Mouse (Mus musculus): Measurements from ENCODE around the gene Tmem206. TPM values are rescaled to one million over a fixed set of nuclear protein-coding genes. Genes with fewer than 3 reads are reported as not detected.

Tmem206 gene
- polyA plus RNA-seq, 1 experiment from 2014 or later = 57.0 TPM

DNA sequence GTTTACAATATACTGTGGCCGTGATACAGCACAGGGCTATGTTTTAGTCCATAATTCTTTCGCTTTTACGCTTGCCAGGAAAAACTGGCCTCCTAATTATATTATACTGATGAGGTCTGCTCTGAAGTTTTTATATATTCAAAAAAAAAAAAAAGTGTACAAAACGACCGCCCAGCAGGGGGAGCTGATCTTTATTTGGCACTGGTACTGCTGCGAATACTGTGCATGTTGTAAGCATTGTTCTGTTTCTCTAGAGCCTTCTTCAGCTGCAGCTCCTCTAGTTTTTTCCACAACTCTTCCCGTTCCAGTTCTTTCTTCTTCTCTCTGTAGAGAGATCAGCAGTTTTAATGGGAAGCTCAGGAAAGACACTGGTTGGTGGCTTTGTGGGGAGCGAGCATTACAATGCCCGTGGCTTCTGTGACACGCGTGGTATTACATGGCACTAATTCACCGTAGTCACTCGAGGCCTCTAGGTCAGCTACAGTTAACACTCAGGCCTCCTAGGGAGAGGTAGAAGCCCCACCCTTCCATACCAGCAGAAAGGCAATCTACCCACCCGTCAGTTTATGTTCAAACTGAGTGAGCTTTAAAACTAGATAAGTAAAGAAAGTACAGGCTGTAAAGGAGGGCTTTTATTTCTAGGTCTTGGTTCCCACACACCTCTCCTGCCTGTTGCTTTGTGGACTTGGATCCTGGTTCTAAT lies 27.2 kb downstream of the Tmem206 start:
- no peak overlapping the region for H3K4me2 ChIP-seq (ENCODE audit: low read length)
- no peak overlapping the region for H3K9ac ChIP-seq (ENCODE audit: low read length)
- H3K4me1 ChIP-seq (ENCODE audit: control insufficient read depth, insufficient read depth, low read length) = no peaks in the 10 kb centered on the region
- no peak for ATAC-seq
- no peaks in the 10 kb centered on the region for H3K9me3 ChIP-seq (replicated peaks; ENCODE audit: control insufficient read depth, low read length)
- peak; percentile 84 for DNase-seq (ENCODE audit: low spot score)
- H3K27ac ChIP-seq (ENCODE audit: low read depth, low read length) = no peak overlapping the region; the same call in 1 of the 2 replicates
- peaks cover 84% of the 10 kb centered on the region for H3K36me3 ChIP-seq (ENCODE audit: control insufficient read depth, insufficient read depth, low read length)
- H3K4me3 ChIP-seq (ENCODE audit: low read depth, low read length) = no peak overlapping the region
- 62% methylated on average over 14 of the region's 14 CpGs for WGBS
- H3K27me3 ChIP-seq (replicated peaks; ENCODE audit: control insufficient read depth, insufficient read depth, low read length) = no peaks in the 10 kb centered on the region

DNA sequence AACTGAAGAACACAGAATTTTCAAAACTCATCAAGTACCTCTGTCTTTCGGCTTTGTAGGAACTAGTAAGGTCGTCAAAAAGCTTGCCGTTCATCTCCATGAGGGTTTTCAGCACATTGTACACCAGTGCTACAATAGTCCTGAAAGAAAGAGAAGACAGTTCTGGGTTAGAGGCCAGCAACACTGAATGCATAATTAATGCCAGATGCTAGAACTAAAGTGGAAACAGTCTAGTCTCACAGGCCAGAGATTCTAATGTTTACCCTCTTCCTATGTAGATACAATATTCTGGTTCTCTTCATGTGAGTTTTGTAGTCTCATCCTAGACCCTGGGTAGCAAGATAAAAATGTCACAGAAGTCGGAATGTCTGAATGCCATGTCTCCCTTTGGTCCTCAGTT lies 28.1 kb downstream of the Tmem206 start:
- 83% methylated on average over 4 of the region's 4 CpGs for WGBS
- H3K27ac ChIP-seq (ENCODE audit: low read depth, low read length) = no peak overlapping the region
- H3K4me3 ChIP-seq (ENCODE audit: low read depth, low read length) = no peak overlapping the region

GRCm38 (mm10) chr1:191356936-191357335 lies 31.2 kb downstream of the Tmem206 start:
- Histone ChIP-seq H3K27me3 (replicated peaks; ENCODE audit: control insufficient read depth, insufficient read depth, low read length) (no peaks in the 10 kb centered on the region), H3K4me3 (ENCODE audit: low read depth, low read length) (no peak overlapping the region), H3K9me3 (replicated peaks; ENCODE audit: control insufficient read depth, low read length) (no peaks in the 10 kb centered on the region), H3K36me3 (ENCODE audit: control insufficient read depth, insufficient read depth, low read length) (peaks cover 68% of the 10 kb centered on the region), H3K4me2 (ENCODE audit: low read length) (no peak overlapping the region), H3K9ac (ENCODE audit: low read length) (no peak overlapping the region), H3K4me1 (ENCODE audit: control insufficient read depth, insufficient read depth, low read length) (no peaks in the 10 kb centered on the region), H3K27ac (ENCODE audit: low read depth, low read length) (no peak overlapping the region)
- ATAC-seq (no peak), DNase-seq (ENCODE audit: low spot score) (no peak)
- 80% methylated on average over 1 of the region's 1 CpGs for WGBS

More for the DNA sequence above, 28.1 kb downstream of the Tmem206 start:
- Histone ChIP-seq H3K4me1 (ENCODE audit: control insufficient read depth, insufficient read depth, low read length) (no peaks in the 10 kb centered on the region), H3K9me3 (replicated peaks; ENCODE audit: control insufficient read depth, low read length) (no peaks in the 10 kb centered on the region), H3K27me3 (replicated peaks; ENCODE audit: control insufficient read depth, insufficient read depth, low read length) (no peaks in the 10 kb centered on the region), H3K36me3 (ENCODE audit: control insufficient read depth, insufficient read depth, low read length) (peaks cover 86% of the 10 kb centered on the region), H3K9ac (ENCODE audit: low read length) (no peak overlapping the region), H3K4me2 (ENCODE audit: low read length) (no peak overlapping the region)
- ATAC-seq (no peak), DNase-seq (ENCODE audit: low spot score) (no peak)

GRCm38 (mm10) chr1:191359478-191359877 lies 33.8 kb downstream of the Tmem206 start:
- no peaks in the 10 kb centered on the region for H3K9me3 ChIP-seq (replicated peaks; ENCODE audit: control insufficient read depth, low read length)
- peaks cover 49% of the 10 kb centered on the region for H3K36me3 ChIP-seq (ENCODE audit: control insufficient read depth, insufficient read depth, low read length)
- H3K27me3 ChIP-seq (replicated peaks; ENCODE audit: control insufficient read depth, insufficient read depth, low read length) = no peaks in the 10 kb centered on the region
- H3K27ac ChIP-seq (ENCODE audit: low read depth, low read length) = no peak overlapping the region
- ATAC-seq = no peak
- H3K4me3 ChIP-seq (ENCODE audit: low read depth, low read length) = no peak overlapping the region
- WGBS = 90% methylated on average over 7 of the region's 7 CpGs
- no peak overlapping the region for H3K4me2 ChIP-seq (ENCODE audit: low read length)
- H3K4me1 ChIP-seq (ENCODE audit: control insufficient read depth, insufficient read depth, low read length) = no peaks in the 10 kb centered on the region
- DNase-seq (ENCODE audit: low spot score) = no peak
- H3K9ac ChIP-seq (ENCODE audit: low read length) = no peak overlapping the region

DNA sequence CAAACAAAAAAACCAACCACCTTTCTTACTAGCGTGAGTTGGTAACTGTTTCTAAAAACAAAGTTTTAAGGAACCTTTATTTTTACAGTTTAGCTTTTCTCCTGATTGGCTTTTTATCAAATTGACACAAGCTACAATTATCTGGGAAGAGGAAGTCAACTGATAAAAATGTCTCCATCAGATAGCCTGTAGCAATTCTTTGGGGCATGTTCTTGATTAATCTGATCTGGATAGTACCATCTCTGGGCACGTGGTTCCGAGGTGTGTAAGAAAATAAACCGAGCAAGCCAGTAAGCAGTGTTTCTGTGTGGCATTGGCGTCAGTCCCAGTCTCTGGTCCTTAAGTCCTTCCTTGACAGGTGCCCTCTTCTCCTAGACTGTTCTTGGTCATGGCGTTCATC lies 36.7 kb downstream of the Tmem206 start:
- Histone ChIP-seq H3K4me1 (ENCODE audit: control insufficient read depth, insufficient read depth, low read length) (no peaks in the 10 kb centered on the region), H3K9me3 (replicated peaks; ENCODE audit: control insufficient read depth, low read length) (no peaks in the 10 kb centered on the region), H3K27me3 (replicated peaks; ENCODE audit: control insufficient read depth, insufficient read depth, low read length) (no peaks in the 10 kb centered on the region), H3K4me3 (ENCODE audit: low read depth, low read length) (no peak overlapping the region), H3K36me3 (ENCODE audit: control insufficient read depth, insufficient read depth, low read length) (peaks cover 25% of the 10 kb centered on the region), H3K9ac (ENCODE audit: low read length) (no peak overlapping the region), H3K4me2 (ENCODE audit: low read length) (no peak overlapping the region), H3K27ac (ENCODE audit: low read depth, low read length) (no peak overlapping the region)
- DNase-seq (ENCODE audit: low spot score) (no peak), ATAC-seq (no peak)
- WGBS = 91% methylated on average over 6 of the region's 6 CpGs

- WGBS = 68% methylated on average over 4 of the region's 4 CpGs
These were observed 38.8 kb downstream of the Tmem206 start for GRCm38 (mm10) chr1:191364477-191364876.

GRCm38 (mm10) chr1:191368193-191368592 lies 42.5 kb downstream of the Tmem206 start:
- H3K9ac ChIP-seq (ENCODE audit: low read length) = no peak overlapping the region
- H3K4me2 ChIP-seq (ENCODE audit: low read length) = no peak overlapping the region
- DNase-seq (ENCODE audit: low spot score) (no peak), ATAC-seq (no peak)
- H3K9me3 ChIP-seq (replicated peaks; ENCODE audit: control insufficient read depth, low read length) = no peaks in the 10 kb centered on the region
- 94% methylated on average over 4 of the region's 4 CpGs for WGBS
- no peak overlapping the region for H3K27ac ChIP-seq (ENCODE audit: low read depth, low read length)
- H3K4me3 ChIP-seq (ENCODE audit: low read depth, low read length) = no peak overlapping the region
- no peaks in the 10 kb centered on the region for H3K4me1 ChIP-seq (ENCODE audit: control insufficient read depth, insufficient read depth, low read length)
- H3K36me3 ChIP-seq (ENCODE audit: control insufficient read depth, insufficient read depth, low read length) = 0 out of 2 replicates have a peak, but pooled peaks cover 1% of the 10 kb centered on the region
- no peaks in the 10 kb centered on the region for H3K27me3 ChIP-seq (replicated peaks; ENCODE audit: control insufficient read depth, insufficient read depth, low read length)

More at GRCm38 (mm10) chr1:191364477-191364876, 38.8 kb downstream of the Tmem206 start:
- no peak overlapping the region for H3K27ac ChIP-seq (ENCODE audit: low read depth, low read length)
- H3K4me2 ChIP-seq (ENCODE audit: low read length) = no peak overlapping the region
- H3K9ac ChIP-seq (ENCODE audit: low read length) = no peak overlapping the region
- no peak overlapping the region for H3K4me3 ChIP-seq (ENCODE audit: low read depth, low read length)
- no peaks in the 10 kb centered on the region for H3K27me3 ChIP-seq (replicated peaks; ENCODE audit: control insufficient read depth, insufficient read depth, low read length)
- no peaks in the 10 kb centered on the region for H3K9me3 ChIP-seq (replicated peaks; ENCODE audit: control insufficient read depth, low read length)
- DNase-seq (ENCODE audit: low spot score) = peak; percentile 13
- H3K36me3 ChIP-seq (ENCODE audit: control insufficient read depth, insufficient read depth, low read length) = peaks cover 10% of the 10 kb centered on the region; the same call in 1 of the 2 replicates
- H3K4me1 ChIP-seq (ENCODE audit: control insufficient read depth, insufficient read depth, low read length) = no peaks in the 10 kb centered on the region
- ATAC-seq = no peak

- H3K4me1 ChIP-seq (ENCODE audit: control insufficient read depth, insufficient read depth, low read length) = no peaks in the 10 kb centered on the region
- no peak for DNase-seq (ENCODE audit: low spot score)
- no peak overlapping the region for H3K4me3 ChIP-seq (ENCODE audit: low read depth, low read length)
- H3K4me2 ChIP-seq (ENCODE audit: low read length) = no peak overlapping the region
- H3K27me3 ChIP-seq (replicated peaks; ENCODE audit: control insufficient read depth, insufficient read depth, low read length) = no peaks in the 10 kb centered on the region
- no peak overlapping the region for H3K27ac ChIP-seq (ENCODE audit: low read depth, low read length)
- no peak for ATAC-seq
- H3K9ac ChIP-seq (ENCODE audit: low read length) = no peak overlapping the region
- no peaks in the 10 kb centered on the region for H3K36me3 ChIP-seq (ENCODE audit: control insufficient read depth, insufficient read depth, low read length)
- no peaks in the 10 kb centered on the region for H3K9me3 ChIP-seq (replicated peaks; ENCODE audit: control insufficient read depth, low read length)
These were observed 43.4 kb downstream of the Tmem206 start for GRCm38 (mm10) chr1:191369140-191369539.

GRCm38 (mm10) chr1:191374993-191375643 lies 49.4 kb downstream of the Tmem206 start:
- no peak for ATAC-seq

More at GRCm38 (mm10) chr1:191374993-191375643, 49.4 kb downstream of the Tmem206 start:
- Histone ChIP-seq H3K4me2 (ENCODE audit: low read length) (no peak overlapping the region), H3K4me3 (ENCODE audit: low read depth, low read length) (no peak overlapping the region), H3K4me1 (ENCODE audit: control insufficient read depth, insufficient read depth, low read length) (no peaks in the 10 kb centered on the region), H3K9ac (ENCODE audit: low read length) (no peak overlapping the region), H3K27me3 (replicated peaks; ENCODE audit: control insufficient read depth, insufficient read depth, low read length) (no peaks in the 10 kb centered on the region), H3K9me3 (replicated peaks; ENCODE audit: control insufficient read depth, low read length) (no peaks in the 10 kb centered on the region), H3K36me3 (ENCODE audit: control insufficient read depth, insufficient read depth, low read length) (no peaks in the 10 kb centered on the region), H3K27ac (ENCODE audit: low read depth, low read length) (no peak overlapping the region)
- WGBS = 94% methylated on average over 10 of the region's 10 CpGs
- DNase-seq (ENCODE audit: low spot score) = no peak

All from forebrain, embryonic 14.5 days (tissue).